Mouse (Mus musculus) liver, embryonic 12.5 days (tissue): ENCODE results near the gene Zkscan8. TPM values are rescaled to one million over a fixed set of nuclear protein-coding genes. Genes with fewer than 3 reads are reported as not detected.
"Not testable (repeated sequence)": the region's sequence is repeated elsewhere in the genome, so short reads cannot be mapped to it uniquely, and the experiment has no call there.

ENCODE experiments used
- ATAC-seq: fragments of 200-750 bp; cut with Nextera tagmentation; 2 replicates; pipeline ENCODE4 v1.8.0; 2017; ENCODE audit warnings: moderate number of reproducible peaks, mild to moderate bottlenecking, moderate library complexity
- H3K27ac ChIP-seq: fragments of 300-500 bp; sonication (generic); 2 replicates; pipeline ENCODE4 v1.5.1; 2016; ENCODE audit warnings: mild to moderate bottlenecking
- H3K27me3 ChIP-seq: fragments of 300-500 bp; sonication (generic); replicated peaks from 2 replicates; pipeline ENCODE4 v1.6.1; 2016; ENCODE audit warnings: mild to moderate bottlenecking, moderate library complexity
- H3K36me3 ChIP-seq: fragments of 300-500 bp; sonication (generic); 2 replicates; pipeline ENCODE4 v1.6.1; 2016; ENCODE audit warnings: mild to moderate bottlenecking, moderate library complexity
- H3K4me1 ChIP-seq: fragments of 300-500 bp; sonication (generic); 2 replicates; pipeline ENCODE4 v1.6.1; 2016
- H3K4me2 ChIP-seq: fragments of 300-500 bp; sonication (generic); 2 replicates; pipeline ENCODE4 v1.6.1; 2016; ENCODE audit warnings: mild to moderate bottlenecking, moderate library complexity
- H3K4me3 ChIP-seq: fragments of 300-500 bp; sonication (generic); 2 replicates; pipeline ENCODE4 v1.5.1; 2016; ENCODE audit warnings: mild to moderate bottlenecking, moderate library complexity
- H3K9ac ChIP-seq: fragments of 300-500 bp; sonication (generic); 2 replicates; pipeline ENCODE4 v1.6.1; 2016; ENCODE audit warnings: mild to moderate bottlenecking, moderate library complexity
- H3K9me3 ChIP-seq: fragments of 300-500 bp; sonication (generic); replicated peaks from 2 replicates; pipeline ENCODE4 v1.6.1; 2016; ENCODE audit warnings: mild to moderate bottlenecking, moderate library complexity
- WGBS: fragments of 180-500 bp; shearing (Covaris S2); methylation state at CpG from one replicate; pipeline ENCODE4 v1.1.7; 2016; ENCODE audit not compliant: insufficient replicate concordance; 5-methylcytosine and 5-hydroxymethylcytosine counted together
- polyA plus RNA-seq: library from polyadenylated mRNA; unstranded; fragments of >200 nt; fragmentation: Nextera tagmentation; extraction: Ambion mirVana; gene quantifications from 2 replicates; pipeline ENCODE4 v1.2.1, GENCODE M21; 2016

Gene Zkscan8
- 2.6 and 2.8 TPM in 2 replicates for polyA plus RNA-seq

- peak within 1 kb of the TSS; percentile 91 for H3K9ac ChIP-seq
- peak; percentile 97 for ATAC-seq
- H3K27me3 ChIP-seq = no peaks in the 10 kb centered on the region
- H3K9me3 ChIP-seq = no peaks in the 10 kb centered on the region
- H3K27ac ChIP-seq = peak within 1 kb of the TSS; percentile 86
- peaks cover 12% of the 10 kb centered on the region for H3K36me3 ChIP-seq
- H3K4me3 ChIP-seq = peak within 1 kb of the TSS; percentile 84
- WGBS = under 1% methylated on average over 39 of the region's 39 CpGs
- peak within 1 kb of the TSS; percentile 73 for H3K4me2 ChIP-seq
- H3K4me1 ChIP-seq = peaks cover 9% of the 10 kb centered on the region
These were observed at the start of gene Zkscan8 for GRCm38 (mm10) chr13:21530781-21531201. Gene Zkscan8 (minus strand): TSS chr13:21531120.

- ATAC-seq = no peak
- Histone ChIP-seq H3K9ac (no peak within 1 kb of the TSS), H3K27me3 (no peaks in the 10 kb centered on the region), H3K4me1 (no peaks in the 10 kb centered on the region), H3K36me3 (no peaks in the 10 kb centered on the region), H3K27ac (no peak within 1 kb of the TSS), H3K4me3 (no peak within 1 kb of the TSS), H3K4me2 (no peak within 1 kb of the TSS), H3K9me3 (no peaks in the 10 kb centered on the region)
- 26% methylated on average over 1 of the region's 1 CpGs for WGBS
These were observed 28.9 kb upstream of the Zkscan8 start, which contains the start of gene Olfr1535 for GRCm38 (mm10) chr13:21559793-21560192. Gene Olfr1535 (minus strand): TSS chr13:21559893.

GRCm38 (mm10) chr13:21550416-21551110 is 19.6 kb upstream of the Zkscan8 start:
- no peaks in the 10 kb centered on the region for H3K9me3 ChIP-seq
- no peak overlapping the region for H3K4me2 ChIP-seq
- ATAC-seq = no peak
- no peaks in the 10 kb centered on the region for H3K4me1 ChIP-seq
- H3K36me3 ChIP-seq = no peaks in the 10 kb centered on the region
- H3K9ac ChIP-seq = no peak overlapping the region
- WGBS = 47% methylated on average over 3 of the region's 3 CpGs
- no peaks in the 10 kb centered on the region for H3K27me3 ChIP-seq
- no peak overlapping the region for H3K27ac ChIP-seq
- H3K4me3 ChIP-seq = no peak overlapping the region

- Histone ChIP-seq H3K36me3 (no peaks in the 10 kb centered on the region), H3K9me3 (no peaks in the 10 kb centered on the region), H3K4me2 (no peak overlapping the region), H3K27ac (no peak overlapping the region), H3K4me3 (no peak overlapping the region), H3K27me3 (no peaks in the 10 kb centered on the region), H3K4me1 (no peaks in the 10 kb centered on the region), H3K9ac (no peak overlapping the region)
- WGBS = 64% methylated on average over 3 of the region's 3 CpGs
- no peak for ATAC-seq
These were observed 18.6 kb upstream of the Zkscan8 start for GRCm38 (mm10) chr13:21549487-21549886.

- H3K27me3 ChIP-seq = peaks cover 4% of the 10 kb centered on the region; the same call in 1 of the 2 replicates
- no peaks in the 10 kb centered on the region for H3K4me1 ChIP-seq
- no peak within 1 kb of the TSS for H3K4me2 ChIP-seq
- 50% methylated on average over 1 of the region's 1 CpGs for WGBS
- ATAC-seq = no peak
- H3K4me3 ChIP-seq = no peak within 1 kb of the TSS
- H3K36me3 ChIP-seq = no peaks in the 10 kb centered on the region
- H3K9ac ChIP-seq = no peak within 1 kb of the TSS
- H3K27ac ChIP-seq = no peak within 1 kb of the TSS
- H3K9me3 ChIP-seq = no peaks in the 10 kb centered on the region
These were observed 11.8 kb upstream of the Zkscan8 start, which contains the start of gene Olfr1366 for GRCm38 (mm10) chr13:21542708-21543107. Gene Olfr1366 (minus strand): TSS chr13:21542808.

- peaks cover 17% of the 10 kb centered on the region for H3K36me3 ChIP-seq
- peak overlapping the region; percentile 73 for H3K4me2 ChIP-seq
- peak overlapping the region; percentile 60 for H3K9ac ChIP-seq
- no peaks in the 10 kb centered on the region for H3K27me3 ChIP-seq
- WGBS = 33% methylated on average over 7 of the region's 7 CpGs
- no peak for ATAC-seq
- peak overlapping the region; percentile 84 for H3K4me3 ChIP-seq
- H3K4me1 ChIP-seq = peaks cover 9% of the 10 kb centered on the region
- no peak overlapping the region for H3K27ac ChIP-seq
- H3K9me3 ChIP-seq = no peaks in the 10 kb centered on the region
These were observed 784 bp downstream of the Zkscan8 start for GRCm38 (mm10) chr13:21530136-21530535.

GRCm38 (mm10) chr13:21506221-21506649 is 24.7 kb downstream of the Zkscan8 start:
- Histone ChIP-seq H3K4me2 (peak overlapping the region; percentile 69), H3K9me3 (no peaks in the 10 kb centered on the region), H3K27me3 (0 out of 2 replicates have a peak, but pooled peaks cover 2% of the 10 kb centered on the region), H3K27ac (peak overlapping the region; percentile 53; the same call in 1 of the 2 replicates), H3K4me3 (peak overlapping the region; percentile 67), H3K36me3 (no peaks in the 10 kb centered on the region), H3K4me1 (peaks cover 10% of the 10 kb centered on the region), H3K9ac (peak overlapping the region; percentile 69)
- 0% methylated on average over 21 of the region's 21 CpGs for WGBS
- peak; percentile 99 for ATAC-seq

GRCm38 (mm10) chr13:21502296-21502695 is 28.6 kb downstream of the Zkscan8 start:
- Histone ChIP-seq H3K4me3 (no peak overlapping the region), H3K4me2 (no peak overlapping the region), H3K36me3 (no peaks in the 10 kb centered on the region), H3K9ac (no peak overlapping the region), H3K4me1 (peaks cover 10% of the 10 kb centered on the region), H3K27me3 (no peaks in the 10 kb centered on the region), H3K27ac (no peak overlapping the region), H3K9me3 (no peaks in the 10 kb centered on the region)
- no peak for ATAC-seq
- 54% methylated on average over 5 of the region's 5 CpGs for WGBS

- not testable (repeated sequence) for H3K36me3 ChIP-seq, H3K4me2 ChIP-seq, H3K9me3 ChIP-seq, H3K9ac ChIP-seq, H3K27me3 ChIP-seq, H3K4me3 ChIP-seq, H3K4me1 ChIP-seq, ATAC-seq, H3K27ac ChIP-seq
- 90% methylated on average over 17 of the region's 17 CpGs for WGBS
These were observed 29.7 kb downstream of the Zkscan8 start, which contains the start of gene Gm11273 for GRCm38 (mm10) chr13:21501182-21501581. Gene Gm11273 (minus strand): TSS chr13:21501418.

- 90% methylated on average over 21 of the region's 21 CpGs for WGBS
- Histone ChIP-seq H3K9me3 (no peaks in the 10 kb centered on the region), H3K4me3 (no peak within 1 kb of the TSS), H3K9ac (no peak within 1 kb of the TSS), H3K27me3 (no peaks in the 10 kb centered on the region), H3K4me2 (no peak within 1 kb of the TSS), H3K4me1 (no peaks in the 10 kb centered on the region), H3K27ac (no peak within 1 kb of the TSS), H3K36me3 (no peaks in the 10 kb centered on the region)
- no peak for ATAC-seq
These were observed 35.8 kb downstream of the Zkscan8 start, which contains the start of gene AK157302 for GRCm38 (mm10) chr13:21495080-21495479. Gene AK157302 (plus strand): TSS chr13:21495223.

GRCm38 (mm10) chr13:21492847-21493246 is 38.1 kb downstream of the Zkscan8 start:
- Histone ChIP-seq H3K4me1 (no peaks in the 10 kb centered on the region), H3K4me3 (no peak overlapping the region), H3K36me3 (no peaks in the 10 kb centered on the region), H3K9me3 (no peaks in the 10 kb centered on the region), H3K9ac (no peak overlapping the region), H3K27ac (no peak overlapping the region), H3K4me2 (no peak overlapping the region), H3K27me3 (no peaks in the 10 kb centered on the region)
- no peak for ATAC-seq
- WGBS = 81% methylated on average over 5 of the region's 5 CpGs

- no peak overlapping the region for H3K4me2 ChIP-seq
- no peak overlapping the region for H3K27ac ChIP-seq
- no peaks in the 10 kb centered on the region for H3K36me3 ChIP-seq
- 73% methylated on average over 1 of the region's 1 CpGs for WGBS
- H3K27me3 ChIP-seq = no peaks in the 10 kb centered on the region; the same call in 1 of the 2 replicates
- no peak for ATAC-seq
- no peak overlapping the region for H3K4me3 ChIP-seq
- no peaks in the 10 kb centered on the region for H3K4me1 ChIP-seq
- no peaks in the 10 kb centered on the region for H3K9me3 ChIP-seq
- no peak overlapping the region for H3K9ac ChIP-seq
These were observed 44.0 kb downstream of the Zkscan8 start for GRCm38 (mm10) chr13:21486881-21487280.
